Mouse (Mus musculus) CH12F3 (cell line): ENCODE measurements at regions not wholly inside any gene's neighbourhood (a gene's known extent, or its start where the extent isn't known, plus 50 kb on each side); places are given as distances from the start of the nearest gene placed in this dataset.

Experiments
- in situ Hi-C: fragments of 300-500 bp; cut with MboI; formaldehyde crosslinking; loops from 2 replicates; pipeline ENCODE4 v1.14.3; 2020; ENCODE audit warnings: low sequenced_read_pairs

GRCm38 (mm10) chr10:18907276-18907960, 62.6 kb downstream of the Perp start:
- in situ Hi-C loops = loop anchor here (25.0 kb wide), 2 partner anchors 580 to 780 kb away; no protein-coding TSS in a partner anchor

DNA sequence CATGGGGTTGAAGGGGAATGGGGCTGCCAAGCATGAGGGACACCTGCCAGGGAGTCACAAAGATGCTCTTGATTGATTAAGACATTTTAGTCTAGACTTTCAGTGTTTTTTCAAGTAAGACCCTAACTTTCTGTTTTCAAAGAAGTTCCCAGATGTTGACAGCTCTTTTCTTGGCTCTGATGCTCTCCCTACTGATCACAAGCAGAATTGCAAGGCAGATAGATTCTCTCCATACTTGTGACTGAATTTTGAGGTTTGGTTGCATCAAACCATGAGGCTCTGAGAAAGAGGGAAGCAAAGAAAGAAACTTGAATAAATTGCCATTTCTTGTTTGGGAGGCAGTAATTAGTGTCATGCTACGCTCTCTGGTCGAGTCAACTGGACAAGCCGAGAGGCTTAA, 64.5 kb downstream of the Perp start:
- in situ Hi-C loops = loop anchor here (25.0 kb wide), 2 partner anchors 578 to 778 kb away; no protein-coding TSS in a partner anchor

DNA sequence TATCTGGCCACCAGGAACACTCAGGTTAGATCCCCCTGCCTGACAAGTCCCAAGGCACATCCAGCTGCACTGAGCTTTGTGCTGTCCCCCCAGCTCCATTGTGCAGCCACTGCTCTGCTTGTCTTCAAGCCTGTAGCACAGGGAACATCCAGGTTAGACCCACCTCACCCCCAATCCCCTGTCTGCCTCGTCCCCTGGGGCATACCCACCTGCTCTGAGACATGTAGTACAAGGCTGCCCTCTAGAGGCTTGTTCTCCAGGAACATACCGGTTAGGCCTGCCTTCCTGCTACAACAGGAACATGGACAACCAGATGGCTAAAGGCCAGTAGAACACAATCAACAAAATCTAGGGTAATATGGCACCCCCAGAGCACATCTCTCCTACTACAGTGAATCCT, 66.1 kb downstream of the Perp start:
- in situ Hi-C loops = loop anchor here (25.0 kb wide), 2 partner anchors 576 to 776 kb away; no protein-coding TSS in a partner anchor

DNA sequence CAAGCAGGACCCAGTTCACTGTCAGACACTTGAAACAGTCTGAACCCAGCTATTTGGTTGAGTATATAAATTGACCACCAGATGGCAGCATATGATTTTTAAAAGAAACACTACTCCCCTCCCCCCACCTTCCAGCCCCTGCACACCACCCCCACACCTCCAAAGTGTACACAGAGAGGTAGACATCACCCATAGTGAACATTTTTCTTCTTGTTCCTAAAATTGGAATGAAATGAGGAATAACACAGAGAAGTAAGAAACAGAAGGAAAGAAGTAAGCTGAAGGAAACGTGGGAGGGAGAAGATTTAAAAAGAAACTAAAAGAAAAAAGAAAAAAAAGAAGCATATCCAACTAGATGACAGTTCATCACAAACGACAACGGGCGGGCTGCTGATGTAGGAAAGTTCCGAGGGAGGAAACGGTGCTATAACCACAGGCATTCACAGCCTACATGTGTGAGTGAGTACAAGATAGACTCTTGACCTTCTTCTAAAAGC, 72.3 kb downstream of the Perp start:
- in situ Hi-C loops = loop anchor here (25.0 kb wide), 2 partner anchors 570 to 770 kb away; no protein-coding TSS in a partner anchor

GRCm38 (mm10) chr10:18923088-18923821, 78.4 kb downstream of the Perp start:
- in situ Hi-C loops = loop anchor here (25.0 kb wide), 2 partner anchors 564 to 764 kb away; no protein-coding TSS in a partner anchor

GRCm38 (mm10) chr10:18927811-18928210, 83.0 kb downstream of the Perp start:
- in situ Hi-C loops = no loop called here

DNA sequence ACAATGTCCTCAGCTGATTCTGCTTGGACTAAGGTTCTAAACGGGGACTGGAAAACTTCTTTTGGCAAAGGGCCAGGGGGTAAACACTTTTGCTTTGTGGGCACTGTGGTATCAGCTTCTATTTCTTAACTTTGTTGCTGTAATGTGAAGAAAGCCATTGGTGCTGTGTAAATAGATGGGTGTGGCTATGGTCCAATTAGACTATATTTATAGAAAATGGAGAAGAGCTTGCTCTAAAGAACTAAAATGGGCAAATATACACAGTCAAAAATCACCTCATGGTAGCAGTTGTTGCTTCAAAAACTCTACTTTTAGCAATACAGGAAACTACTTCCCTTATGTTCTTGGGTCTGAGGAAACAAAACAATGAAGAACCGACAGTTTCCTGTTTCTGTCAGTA, 84.1 kb downstream of the Tnfaip3 start:
- in situ Hi-C loops = no loop called here

DNA sequence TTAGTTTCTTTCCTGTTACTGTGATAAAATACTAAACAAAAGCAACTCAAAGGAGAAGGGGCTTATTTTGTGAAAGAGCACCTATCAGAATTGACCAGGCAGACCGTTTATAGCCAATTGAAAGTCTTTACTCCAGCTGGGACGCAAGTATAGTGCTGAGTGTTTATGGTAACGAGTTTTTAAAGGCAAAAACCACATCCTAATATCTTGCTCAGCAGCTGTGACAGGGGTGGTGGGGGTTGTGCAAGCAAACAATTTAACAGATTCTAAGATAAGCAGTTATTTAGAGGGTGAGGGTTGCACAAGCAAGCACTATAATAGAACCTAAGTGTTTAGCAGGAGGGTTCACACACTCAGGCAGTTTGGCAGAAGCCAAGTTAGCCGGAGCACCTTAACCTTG, 74.0 kb downstream of the Tnfaip3 start:
- in situ Hi-C loops = no loop called here

DNA sequence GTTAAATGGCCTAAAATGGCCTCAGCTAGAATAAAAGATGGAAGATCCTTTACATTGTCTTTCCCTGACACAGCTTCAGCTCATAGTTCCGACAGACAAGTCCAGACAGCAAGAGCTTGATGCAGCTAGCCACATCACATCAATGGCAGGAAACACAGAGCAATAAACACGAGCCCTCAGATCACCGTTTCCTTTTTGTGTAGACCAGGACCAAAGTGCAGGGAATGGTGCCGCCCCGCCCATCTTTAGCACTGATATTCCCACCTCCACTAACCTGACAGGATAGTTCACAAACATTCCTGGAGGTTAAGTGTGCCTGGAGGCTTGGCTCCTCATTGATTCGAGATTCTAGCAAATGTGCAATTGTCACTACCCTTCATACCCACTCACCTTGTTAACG, 73.5 kb downstream of the Tnfaip3 start:
- in situ Hi-C loops = no loop called here

DNA sequence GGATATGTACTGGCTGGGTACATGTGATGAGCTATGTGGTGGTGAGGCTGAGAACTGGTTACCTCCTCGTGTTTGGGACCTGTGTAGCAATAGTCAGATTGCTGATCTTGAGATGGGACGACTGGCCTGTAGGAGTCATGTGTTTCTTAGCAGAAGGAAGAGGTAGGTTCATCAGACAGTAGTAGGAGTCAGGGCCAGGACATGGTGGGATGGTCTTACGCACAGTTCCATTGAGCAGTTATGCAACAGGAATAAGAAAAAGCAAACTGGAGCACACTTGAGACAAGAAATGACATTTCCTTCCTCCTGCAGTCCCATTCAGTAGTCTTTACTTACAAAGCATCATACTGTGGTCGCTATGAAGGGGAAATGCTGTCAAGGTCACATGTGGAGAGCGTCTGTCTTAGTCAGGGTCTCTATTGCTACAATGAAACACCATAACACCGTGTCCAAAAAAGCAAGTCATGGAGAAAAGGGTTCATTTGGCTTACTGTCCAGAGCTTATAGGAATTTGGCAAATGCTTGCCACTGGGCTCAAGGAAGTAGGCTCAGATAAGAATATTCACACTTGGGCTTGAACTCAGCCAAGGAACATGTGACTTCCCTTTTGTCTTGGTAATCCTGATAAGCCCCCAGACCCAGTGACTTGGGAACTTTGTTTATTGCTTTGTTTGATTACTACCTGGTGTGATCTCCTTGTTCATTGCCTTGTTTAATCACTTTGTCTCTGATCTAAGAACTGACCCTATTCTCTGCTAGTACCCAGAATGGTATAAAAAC, 72.0 kb downstream of the Tnfaip3 start:
- in situ Hi-C loops = no loop called here

GRCm38 (mm10) chr10:18946727-18947126, 68.7 kb downstream of the Tnfaip3 start:
- in situ Hi-C loops = no loop called here
